Mouse (Mus musculus) spleen, adult 2 months (tissue): ENCODE measurements around the gene Fosb. TPM values are rescaled to one million over a fixed set of nuclear protein-coding genes. Genes with fewer than 3 reads are reported as not detected.
A peak's percentile ranks its signal among the peaks of the same experiment; 100 is the strongest.

Experiments used
- DNase-seq, 2 experiments: peaks; one replicate each; pipeline versions ENCODE4 v3.0.0 to v3.0.0-alpha.2; 2012 to 2021; ENCODE audit warnings: low spot score in 2 of 2, low read depth in 1 of 2
- H3K27ac ChIP-seq: fragments of 200-500 bp; 2 replicates; pipeline ENCODE4 v1.5.1; 2012; ENCODE audit warnings: low read length, inconsistent platforms; ENCODE audit not compliant: insufficient read depth
- H3K27me3 ChIP-seq: fragments of 200-500 bp; 2 replicates; pipeline ENCODE4 v1.6.1; 2012; ENCODE audit warnings: mild to moderate bottlenecking, moderate library complexity, low read length, inconsistent platforms; ENCODE audit not compliant: control insufficient read depth, insufficient read depth
- H3K36me3 ChIP-seq: fragments of 200-500 bp; 2 replicates; pipeline ENCODE4 v1.6.1; 2012; ENCODE audit warnings: mild to moderate bottlenecking, low read length, inconsistent platforms; ENCODE audit not compliant: control insufficient read depth, insufficient read depth
- H3K4me1 ChIP-seq: fragments of 200-500 bp; 2 replicates; pipeline ENCODE4 v1.6.1; 2011; ENCODE audit warnings: inconsistent platforms; ENCODE audit not compliant: control insufficient read depth, insufficient read depth, insufficient read length
- H3K4me3 ChIP-seq: fragments of 200-500 bp; 2 replicates; pipeline ENCODE4 v1.5.1; 2011; ENCODE audit warnings: mild to moderate bottlenecking, inconsistent platforms; ENCODE audit not compliant: insufficient read depth, insufficient read length; ENCODE audit errors: extremely low read depth
- CTCF ChIP-seq: fragments of 200-500 bp; IDR thresholded peaks from 2 replicates; pipeline ENCODE4 v1.5.1; 2011; ENCODE audit warnings: mild to moderate bottlenecking, inconsistent platforms; ENCODE audit not compliant: insufficient read depth, insufficient read length, insufficient replicate concordance; ENCODE audit errors: extremely low read depth
- POLR2A ChIP-seq: fragments of 200-500 bp; IDR thresholded peaks from 2 replicates; pipeline ENCODE4 v1.6.1; 2011; ENCODE audit warnings: low read depth, low read length, inconsistent platforms
- WGBS: fragments of 180-500 bp; shearing (Covaris S2); methylation state at CpG from one replicate; pipeline ENCODE4 v1.1.7; 2018; 5-methylcytosine and 5-hydroxymethylcytosine counted together
- polyA plus RNA-seq: library from polyadenylated mRNA; depleted of rRNA; stranded (reverse); fragments of >200 nt; gene quantifications from 2 replicates; pipeline ENCODE4 v1.2.3, GENCODE M21; 2012

The Fosb gene
- polyA plus RNA-seq, 1 experiment, result 1.6 TPM

GRCm38 (mm10) chr7:19279581-19280114, 30.2 kb downstream of the Fosb start, which contains the start of gene Ppm1n:
Gene Ppm1n, minus strand, starts transcription at chr7:19280064.
- DNase-seq, result no peak

GRCm38 (mm10) chr7:19279052-19279451, 30.8 kb downstream of the Fosb start:
- Histone ChIP-seq H3K27ac (no peak overlapping the region), H3K4me1 (peaks cover 13% of the 10 kb centered on the region; the same call in 1 of the 2 replicates), H3K27me3 (peaks cover 21% of the 10 kb centered on the region), H3K4me3 (peak overlapping the region; percentile 16; the same call in 1 of the 2 replicates), H3K36me3 (no peaks in the 10 kb centered on the region)
- no peak for TF ChIP-seq POLR2A
- no peak for TF ChIP-seq CTCF
- WGBS, result 7% methylated on average over 34 of the region's 34 CpGs
- DNase-seq, result no peak

More at GRCm38 (mm10) chr7:19279581-19280114, 30.2 kb downstream of the Fosb start, which contains the start of gene Ppm1n:
- Histone ChIP-seq H3K4me3 (peak within 1 kb of the TSS; percentile 16; the same call in 1 of the 2 replicates), H3K27me3 (peaks cover 21% of the 10 kb centered on the region), H3K36me3 (no peaks in the 10 kb centered on the region), H3K27ac (no peak within 1 kb of the TSS), H3K4me1 (peaks cover 13% of the 10 kb centered on the region; the same call in 1 of the 2 replicates)
- TF ChIP-seq CTCF (no peak), POLR2A (no peak)
- WGBS, result 4% methylated on average over 46 of the region's 46 CpGs

GRCm38 (mm10) chr7:19276253-19276652, 33.6 kb downstream of the Fosb start:
- DNase-seq, result no peak
- TF ChIP-seq POLR2A (no peak), CTCF (peak; percentile 53; the same call in 1 of the 2 replicates)
- no peak overlapping the region for H3K4me3 ChIP-seq
- H3K27me3 ChIP-seq, result peaks cover 10% of the 10 kb centered on the region
- WGBS, result 61% methylated on average over 4 of the region's 4 CpGs
- H3K27ac ChIP-seq, result no peak overlapping the region
- H3K4me1 ChIP-seq, result peaks cover 12% of the 10 kb centered on the region
- no peaks in the 10 kb centered on the region for H3K36me3 ChIP-seq

GRCm38 (mm10) chr7:19272173-19272764, 37.6 kb downstream of the Fosb start:
- Histone ChIP-seq H3K36me3 (no peaks in the 10 kb centered on the region), H3K4me3 (peak overlapping the region; percentile 91), H3K27ac (peak overlapping the region; percentile 98), H3K4me1 (peaks cover 17% of the 10 kb centered on the region; the same call in 1 of the 2 replicates), H3K27me3 (no peaks in the 10 kb centered on the region)
- no peak for TF ChIP-seq CTCF
- peak; percentile 9 for TF ChIP-seq POLR2A
- under 1% methylated on average over 34 of the region's 36 CpGs for WGBS
- peak; percentile 84 to 86 for DNase-seq

GRCm38 (mm10) chr7:19271238-19272172, 38.3 kb downstream of the Fosb start, which contains the start of gene Vasp:
Gene Vasp, minus strand, starts transcription at chr7:19271817.
- TF ChIP-seq CTCF (no peak), POLR2A (peak; percentile 62)
- Histone ChIP-seq H3K36me3 (no peaks in the 10 kb centered on the region), H3K4me3 (peak within 1 kb of the TSS; percentile 91), H3K27me3 (no peaks in the 10 kb centered on the region), H3K4me1 (peaks cover 24% of the 10 kb centered on the region), H3K27ac (peak within 1 kb of the TSS; percentile 98)
- DNase-seq, result peak; percentile 79 to 86
- WGBS, result under 1% methylated on average over 62 of the region's 62 CpGs

GRCm38 (mm10) chr7:19270509-19271237, 39.2 kb downstream of the Fosb start:
- Histone ChIP-seq H3K4me1 (peaks cover 30% of the 10 kb centered on the region), H3K27ac (peak overlapping the region; percentile 96), H3K36me3 (no peaks in the 10 kb centered on the region), H3K27me3 (no peaks in the 10 kb centered on the region), H3K4me3 (peak overlapping the region; percentile 91)
- TF ChIP-seq POLR2A (no peak), CTCF (no peak)
- 0% methylated on average over 19 of the region's 21 CpGs for WGBS
- peak in 1 of 2 experiments; percentile 40 for DNase-seq
